Mouse (Mus musculus) megakaryocyte, embryonic 14.5 days (primary cell): ENCODE data around the gene Gm48552.

Experiments
- FLI1 ChIP-seq: IDR thresholded peaks from 2 replicates; pipeline ENCODE4 v1.6.1; 2012; ENCODE audit warnings: low read length, inconsistent platforms, mixed read lengths
- GATA1 ChIP-seq: IDR thresholded peaks from 3 replicates; pipeline ENCODE4 v1.6.1; 2012; ENCODE audit warnings: mixed read lengths, low read length, inconsistent platforms, borderline replicate concordance

DNA sequence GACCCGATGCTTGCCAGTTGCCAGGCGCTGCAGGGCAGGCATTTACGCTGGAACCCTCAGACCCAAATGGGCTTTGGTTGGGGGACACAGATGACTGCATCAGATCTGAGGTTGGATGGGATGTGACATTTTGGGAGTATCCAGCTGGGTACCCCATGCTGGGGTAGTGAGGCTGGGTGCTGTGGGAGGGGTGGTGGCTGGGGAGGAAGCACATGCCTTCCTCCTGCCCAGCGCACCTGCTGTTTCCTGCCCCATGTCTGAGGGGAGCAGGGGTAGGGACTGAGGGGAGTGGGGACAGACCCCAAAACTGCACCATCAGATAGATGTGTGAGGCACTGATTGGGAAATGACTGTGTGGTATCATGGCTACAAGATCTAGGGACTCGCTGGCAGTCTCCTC, 7.9 kb downstream of the Gm48552 start:
- TF ChIP-seq GATA1 (no peak), FLI1 (no peak)
